In genomic region chr5:118428323-118429095, GRCm38 (mm10) we compare ENCODE assay signal across 26 mouse cellular contexts.
DNase-seq lines count a peak whose midpoint lies in the region; ATAC-seq and TF ChIP-seq lines count a peak whose summit lies in the region.
"Had no signal": no experiment of that assay in that cellular context is flagged by ENCODE, and none has a peak within 500 bp of the region (broad histone marks: within the 10 kb centered on the region; RNA-seq: fewer than 3 reads in every experiment).

No protein-coding gene starts in this region.

- no peak for TF ChIP-seq POLR2A in thymus, adult 2 months (IDR thresholded peaks at IDR 0.05; ENCODE audit: control insufficient read depth, extremely low read depth, insufficient read depth, low read length, poor library complexity)

- no peak overlapping the region for H3K9ac ChIP-seq in midbrain, embryonic 11.5 days (ENCODE audit: low read length)
- no peak overlapping the region for H3K9ac ChIP-seq in midbrain, embryonic 13.5 days (replicated peaks)
- H3K9ac ChIP-seq: embryonic facial prominence, embryonic 13.5 days; forebrain, embryonic 12.5 days; forebrain, embryonic 15.5 days; heart, embryonic 13.5 days; hindbrain, embryonic 12.5 days; intestine, embryonic 15.5 days had no signal

- H3K27ac ChIP-seq in midbrain, embryonic 11.5 days (ENCODE audit: low read depth, low read length): no peak overlapping the region
- no peak overlapping the region for H3K27ac ChIP-seq in midbrain, embryonic 13.5 days
- H3K27ac ChIP-seq in thymus, adult 2 months (ENCODE audit: control insufficient read depth, insufficient read depth, low read length): no peak overlapping the region
- H3K27ac ChIP-seq: embryonic facial prominence, embryonic 13.5 days; forebrain, embryonic 12.5 days; forebrain, embryonic 15.5 days; heart, adult 2 months; heart, embryonic 10.5 days; heart, embryonic 13.5 days; hindbrain, embryonic 12.5 days; intestine, embryonic 15.5 days had no signal

- no peak for TF ChIP-seq CTCF in E14TG2a.4 (conservative IDR thresholded peaks at IDR 0.05; ENCODE audit: low read length)
- no peak for TF ChIP-seq CTCF in thymus, adult 2 months (IDR thresholded peaks at IDR 0.05; ENCODE audit: borderline replicate concordance, control insufficient read depth, extremely low read depth, insufficient read depth, low read length, poor library complexity)

- H3K4me2 ChIP-seq in midbrain, embryonic 11.5 days: no peak overlapping the region
- no peak overlapping the region for H3K4me2 ChIP-seq in midbrain, embryonic 13.5 days (replicated peaks)
- H3K4me2 ChIP-seq: embryonic facial prominence, embryonic 13.5 days; forebrain, embryonic 12.5 days; forebrain, embryonic 15.5 days; heart, embryonic 13.5 days; hindbrain, embryonic 12.5 days; intestine, embryonic 15.5 days had no signal

- H3K9me3 ChIP-seq in midbrain, embryonic 11.5 days (ENCODE audit: control insufficient read depth, low read length): no peaks in the 10 kb centered on the region
- no peaks in the 10 kb centered on the region for H3K9me3 ChIP-seq in midbrain, embryonic 13.5 days
- no peaks in the 10 kb centered on the region for H3K9me3 ChIP-seq in E14TG2a.4 (ENCODE audit: low read length)
- H3K9me3 ChIP-seq: embryonic facial prominence, embryonic 13.5 days; forebrain, embryonic 12.5 days; forebrain, embryonic 15.5 days; heart, embryonic 10.5 days; heart, embryonic 13.5 days; hindbrain, embryonic 12.5 days; intestine, embryonic 15.5 days had no signal

- WGBS in midbrain, embryonic 11.5 days: 90% methylated on average over 18 of the region's 18 CpGs
- 82% methylated on average over 18 of the region's 18 CpGs for WGBS in midbrain, embryonic 13.5 days
- 90% methylated on average over 18 of the region's 18 CpGs for WGBS in thymus, adult 2 months

- H3K36me3 ChIP-seq in midbrain, embryonic 11.5 days (ENCODE audit: control insufficient read depth, insufficient read depth, low read length): no peaks in the 10 kb centered on the region
- H3K36me3 ChIP-seq in midbrain, embryonic 13.5 days: no peaks in the 10 kb centered on the region
- no peaks in the 10 kb centered on the region for H3K36me3 ChIP-seq in E14TG2a.4 (ENCODE audit: insufficient read depth, low read length)
- H3K36me3 ChIP-seq in thymus, adult 2 months (ENCODE audit: control insufficient read depth, insufficient read depth, low read length): no peaks in the 10 kb centered on the region
- H3K36me3 ChIP-seq: embryonic facial prominence, embryonic 13.5 days; forebrain, embryonic 12.5 days; forebrain, embryonic 15.5 days; heart, embryonic 10.5 days; heart, embryonic 13.5 days; hindbrain, embryonic 12.5 days; intestine, embryonic 15.5 days had no signal

- ATAC-seq in midbrain, embryonic 11.5 days (ENCODE audit: low FRiP score): no peak
- ATAC-seq in midbrain, embryonic 13.5 days: no peak
- ATAC-seq: forebrain, embryonic 15.5 days; hindbrain, embryonic 16.5 days; intestine, embryonic 15.5 days had no signal

- H3K27me3 ChIP-seq in midbrain, embryonic 11.5 days (ENCODE audit: control insufficient read depth, insufficient read depth, low read length): no peaks in the 10 kb centered on the region
- H3K27me3 ChIP-seq in midbrain, embryonic 13.5 days: no peaks in the 10 kb centered on the region; the same call in 1 of the 2 replicates
- H3K27me3 ChIP-seq in E14TG2a.4 (ENCODE audit: insufficient read depth, low read length): no peaks in the 10 kb centered on the region
- H3K27me3 ChIP-seq in thymus, adult 2 months (ENCODE audit: control insufficient read depth, insufficient read depth, low read length): no peaks in the 10 kb centered on the region
- H3K27me3 ChIP-seq: embryonic facial prominence, embryonic 13.5 days; forebrain, embryonic 15.5 days; hindbrain, embryonic 12.5 days; intestine, embryonic 15.5 days had no signal

- no peaks in the 10 kb centered on the region for H3K4me1 ChIP-seq in midbrain, embryonic 11.5 days (ENCODE audit: control insufficient read depth, insufficient read depth, low read length)
- no peaks in the 10 kb centered on the region for H3K4me1 ChIP-seq in midbrain, embryonic 13.5 days (replicated peaks)
- peaks cover 62% of the 10 kb centered on the region for H3K4me1 ChIP-seq in E14TG2a.4 (replicated peaks; ENCODE audit: low read depth, low read length)
- no peaks in the 10 kb centered on the region for H3K4me1 ChIP-seq in thymus, adult 2 months (replicated peaks; ENCODE audit: control insufficient read depth, insufficient read depth, low read length)

- H3K4me3 ChIP-seq in midbrain, embryonic 11.5 days (ENCODE audit: low read depth, low read length): no peak overlapping the region
- H3K4me3 ChIP-seq in midbrain, embryonic 13.5 days (replicated peaks): no peak overlapping the region
- H3K4me3 ChIP-seq in E14TG2a.4 (replicated peaks; ENCODE audit: low read length): peak overlapping the region; percentile 45
- no peak overlapping the region for H3K4me3 ChIP-seq in thymus, adult 2 months (ENCODE audit: control insufficient read depth, insufficient read depth, low read length)
- H3K4me3 ChIP-seq: embryonic facial prominence, embryonic 13.5 days; erythroblast, embryonic 14.5 days; forebrain, embryonic 12.5 days; forebrain, embryonic 15.5 days; heart, adult 2 months; heart, embryonic 10.5 days; heart, embryonic 13.5 days; hindbrain, embryonic 12.5 days; intestine, embryonic 15.5 days had no signal

- DNase-seq in gastrocnemius, adult 18-20 months (ENCODE audit: low spot score): peak; percentile 51
- no peak for DNase-seq in gastrocnemius, postnatal 10 days
- peak; percentile 44 for DNase-seq in midbrain, embryonic 11.5 days (ENCODE audit: low spot score, missing footprints)
- DNase-seq in R1 (ENCODE audit: low read depth, low spot score): peak; percentile 61
- no peak for DNase-seq in frontal cortex, postnatal 36 days (ENCODE audit: low spot score in 2 of 2)
- no peak for DNase-seq in thymus, adult 2 months
- DNase-seq: adrenal gland, postnatal 10 days; adrenal gland, postnatal 36 days; B cell, adult 2 months; cerebellum, adult 18-20 months; cerebellum, adult 9-10 months; cerebellum, postnatal 14 days; heart, adult 2 months; kidney, adult 11 months; kidney, adult 8-10 months had no signal

Comparison
In these comparisons a context has a peak if more than half of its experiments do, and no peak if none do; other contexts are left out.
1. DNase-seq: peak in gastrocnemius, adult 18-20 months (single experiment), midbrain, embryonic 11.5 days (single experiment) and R1 (single experiment); none in gastrocnemius, postnatal 10 days (single experiment), frontal cortex, postnatal 36 days (0 of 2) and thymus, adult 2 months (single experiment).